Mouse (Mus musculus): ENCODE measurements around the gene Acox3.

DNA sequence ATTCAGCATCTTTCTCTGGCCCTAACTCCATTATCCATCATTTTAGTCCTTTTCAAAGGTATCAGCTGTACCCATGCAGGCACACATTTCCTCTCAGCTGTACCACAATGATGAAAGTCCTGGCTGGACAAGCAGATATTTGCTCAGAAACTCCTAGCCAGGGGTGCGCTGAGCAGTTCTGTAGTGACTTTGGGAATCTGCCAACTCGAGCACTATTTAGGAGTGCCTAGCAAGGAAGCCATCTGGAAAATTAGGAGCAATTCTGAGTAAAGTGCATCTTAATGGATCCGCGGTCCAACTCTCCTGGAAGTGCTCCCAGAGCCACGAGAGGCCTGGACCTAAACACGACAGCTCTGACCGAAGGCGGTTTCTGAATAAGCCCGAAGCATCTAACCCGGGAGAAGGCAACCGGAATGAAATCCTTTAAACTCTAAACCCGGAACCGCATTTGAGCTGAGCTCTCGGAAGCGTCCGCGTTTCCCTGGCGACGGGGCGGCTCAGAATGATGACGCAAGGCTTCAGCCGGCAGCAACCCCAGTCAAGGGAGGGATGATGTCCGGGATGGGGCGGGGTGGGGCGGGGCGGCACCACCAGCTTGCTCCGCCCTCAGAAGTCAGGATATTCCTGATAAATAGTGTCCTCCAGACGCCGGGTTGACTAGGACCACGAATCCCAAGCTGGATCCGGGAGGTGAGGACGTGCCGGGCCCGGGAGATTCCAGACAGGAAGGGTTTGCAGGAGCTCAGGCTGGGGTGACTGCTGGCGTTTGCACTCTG lies at the start of gene Acox3:
- TF ChIP-seq CTCF (IDR thresholded peaks at IDR 0.05; ENCODE audit: borderline replicate concordance, control insufficient read depth, extremely low read depth, insufficient read depth, low read length, poor library complexity) (no peak), POLR2A (IDR thresholded peaks at IDR 0.05; ENCODE audit: control insufficient read depth, extremely low read depth, insufficient read depth, low read length, poor library complexity) (no peak)
